Mouse (Mus musculus) hindbrain, embryonic 11.5 days (tissue): Measurements from ENCODE around the gene Mgrn1. TPM values are rescaled to one million over a fixed set of nuclear protein-coding genes. Genes with fewer than 3 reads are reported as not detected.

Experiments
- ATAC-seq: fragments of 200-750 bp; cut with Nextera tagmentation; 2 replicates; pipeline ENCODE4 v1.8.0; 2017; ENCODE audit warnings: mild to moderate bottlenecking, moderate TSS enrichment, moderate library complexity; ENCODE audit not compliant: low FRiP score
- DNase-seq: peaks from one replicate; pipeline ENCODE4 v3.0.0-alpha.2; 2015; ENCODE audit warnings: low spot score
- H3K27ac ChIP-seq: fragments of 300-500 bp; sonication (generic); 2 replicates; pipeline ENCODE4 v1.5.1; 2014; ENCODE audit warnings: mild to moderate bottlenecking, low read depth, low read length
- H3K27me3 ChIP-seq: fragments of 300-500 bp; sonication (generic); 2 replicates; pipeline ENCODE4 v1.6.1; 2014; ENCODE audit warnings: mild to moderate bottlenecking, low read length, moderate library complexity, mixed read lengths; ENCODE audit not compliant: control insufficient read depth, insufficient read depth
- H3K36me3 ChIP-seq: fragments of 300-500 bp; sonication (generic); 2 replicates; pipeline ENCODE4 v1.6.1; 2014; ENCODE audit warnings: mild to moderate bottlenecking, low read length, moderate library complexity, mixed read lengths; ENCODE audit not compliant: control insufficient read depth, insufficient read depth
- H3K4me1 ChIP-seq: fragments of 300-500 bp; sonication (generic); replicated peaks from 2 replicates; pipeline ENCODE4 v1.6.1; 2014; ENCODE audit warnings: low read length, mixed read lengths; ENCODE audit not compliant: control insufficient read depth, insufficient read depth
- H3K4me2 ChIP-seq: fragments of 300-500 bp; sonication (generic); replicated peaks from 2 replicates; pipeline ENCODE4 v1.6.1; 2014; ENCODE audit warnings: mild to moderate bottlenecking, low read depth, low read length
- H3K4me3 ChIP-seq: fragments of 300-500 bp; sonication (generic); 2 replicates; pipeline ENCODE4 v1.5.1; 2014; ENCODE audit warnings: low read depth, low read length
- H3K9ac ChIP-seq: fragments of 300-500 bp; sonication (generic); 2 replicates; pipeline ENCODE4 v1.6.1; 2014; ENCODE audit warnings: low read depth, low read length
- H3K9me3 ChIP-seq: fragments of 300-500 bp; sonication (generic); 2 replicates; pipeline ENCODE4 v1.6.1; 2016; ENCODE audit warnings: low read length; ENCODE audit not compliant: control insufficient read depth
- WGBS: fragments of 180-500 bp; shearing (Covaris S2); extraction: QIAGEN DNeasy Blood & Tissue Kit; methylation state at CpG from one replicate; pipeline ENCODE4 v1.1.7; 2014; 5-methylcytosine and 5-hydroxymethylcytosine counted together
- polyA plus RNA-seq: library from polyadenylated mRNA; unstranded; fragments of >200 nt; fragmentation: Nextera tagmentation; extraction: Ambion mirVana; gene quantifications from 2 replicates; pipeline ENCODE4 v1.2.1, GENCODE M21; 2014

The Mgrn1 gene
- polyA plus RNA-seq, 1 experiment from 2014 or later: 61.3 TPM

GRCm38 (mm10) chr16:4907972-4908371 lies 21.9 kb downstream of the Mgrn1 start:
- Histone ChIP-seq H3K4me1 (no peaks in the 10 kb centered on the region), H3K36me3 (no peaks in the 10 kb centered on the region), H3K4me2 (no peak overlapping the region), H3K4me3 (no peak overlapping the region), H3K9ac (no peak overlapping the region), H3K27ac (no peak overlapping the region), H3K9me3 (no peaks in the 10 kb centered on the region), H3K27me3 (no peaks in the 10 kb centered on the region)
- DNase-seq (no peak), ATAC-seq (no peak)
- 50% methylated on average over 4 of the region's 5 CpGs for WGBS

- Histone ChIP-seq H3K27me3 (no peaks in the 10 kb centered on the region), H3K9ac (no peak overlapping the region), H3K36me3 (no peaks in the 10 kb centered on the region), H3K4me2 (no peak overlapping the region), H3K9me3 (no peaks in the 10 kb centered on the region), H3K4me3 (no peak overlapping the region), H3K4me1 (no peaks in the 10 kb centered on the region), H3K27ac (no peak overlapping the region)
- DNase-seq (no peak), ATAC-seq (no peak)
- WGBS: 94% methylated on average over 2 of the region's 2 CpGs
Observed at GRCm38 (mm10) chr16:4909745-4910144, 23.7 kb downstream of the Mgrn1 start.

- no peak for ATAC-seq
Observed at GRCm38 (mm10) chr16:4910758-4911157, 24.7 kb downstream of the Mgrn1 start.

GRCm38 (mm10) chr16:4912074-4912648 lies 26.1 kb downstream of the Mgrn1 start:
- H3K36me3 ChIP-seq: no peaks in the 10 kb centered on the region

More at GRCm38 (mm10) chr16:4910758-4911157, 24.7 kb downstream of the Mgrn1 start:
- Histone ChIP-seq H3K4me2 (no peak overlapping the region), H3K9me3 (no peaks in the 10 kb centered on the region), H3K27me3 (no peaks in the 10 kb centered on the region), H3K36me3 (no peaks in the 10 kb centered on the region), H3K9ac (no peak overlapping the region), H3K4me3 (no peak overlapping the region), H3K27ac (no peak overlapping the region), H3K4me1 (no peaks in the 10 kb centered on the region)
- no peak for DNase-seq
- WGBS: 95% methylated on average over 8 of the region's 8 CpGs

GRCm38 (mm10) chr16:4912907-4913782 lies 27.1 kb downstream of the Mgrn1 start:
- 0 out of 2 replicates have a peak overlapping the region, but pooled peaks have one; percentile 27 for H3K27ac ChIP-seq
- peak; percentile 47 for ATAC-seq
- H3K36me3 ChIP-seq: no peaks in the 10 kb centered on the region
- no peaks in the 10 kb centered on the region for H3K27me3 ChIP-seq
- H3K4me1 ChIP-seq: no peaks in the 10 kb centered on the region
- WGBS: 77% methylated on average over 11 of the region's 11 CpGs
- no peaks in the 10 kb centered on the region for H3K9me3 ChIP-seq
- no peak for DNase-seq
- H3K9ac ChIP-seq: no peak overlapping the region
- no peak overlapping the region for H3K4me2 ChIP-seq
- no peak overlapping the region for H3K4me3 ChIP-seq

More at GRCm38 (mm10) chr16:4912074-4912648, 26.1 kb downstream of the Mgrn1 start:
- Histone ChIP-seq H3K4me3 (no peak overlapping the region), H3K27me3 (no peaks in the 10 kb centered on the region), H3K27ac (no peak overlapping the region), H3K4me1 (no peaks in the 10 kb centered on the region), H3K9me3 (no peaks in the 10 kb centered on the region), H3K4me2 (no peak overlapping the region), H3K9ac (no peak overlapping the region)
- ATAC-seq: 0 out of 2 replicates have a peak, but pooled peaks have one; percentile 43
- WGBS: 73% methylated on average over 10 of the region's 10 CpGs
- DNase-seq: no peak

- H3K4me3 ChIP-seq: no peak overlapping the region
- H3K36me3 ChIP-seq: no peaks in the 10 kb centered on the region
Observed at GRCm38 (mm10) chr16:4913783-4914735, 28.0 kb downstream of the Mgrn1 start.

GRCm38 (mm10) chr16:4915931-4916330 lies 29.9 kb downstream of the Mgrn1 start:
- Histone ChIP-seq H3K9ac (no peak overlapping the region), H3K36me3 (no peaks in the 10 kb centered on the region), H3K9me3 (no peaks in the 10 kb centered on the region), H3K27ac (no peak overlapping the region), H3K4me2 (no peak overlapping the region), H3K4me3 (no peak overlapping the region), H3K27me3 (no peaks in the 10 kb centered on the region), H3K4me1 (no peaks in the 10 kb centered on the region)
- 91% methylated on average over 3 of the region's 3 CpGs for WGBS
- DNase-seq (no peak), ATAC-seq (no peak)

More at GRCm38 (mm10) chr16:4913783-4914735, 28.0 kb downstream of the Mgrn1 start:
- H3K27ac ChIP-seq: 0 out of 2 replicates have a peak overlapping the region, but pooled peaks have one; percentile 27
- H3K27me3 ChIP-seq: no peaks in the 10 kb centered on the region
- ATAC-seq (peak; percentile 63), DNase-seq (peak; percentile 86)
- H3K9me3 ChIP-seq: no peaks in the 10 kb centered on the region
- H3K4me1 ChIP-seq: no peaks in the 10 kb centered on the region
- 39% methylated on average over 12 of the region's 12 CpGs for WGBS
- H3K9ac ChIP-seq: no peak overlapping the region
- no peak overlapping the region for H3K4me2 ChIP-seq

- DNase-seq (no peak), ATAC-seq (no peak)
- 87% methylated on average over 2 of the region's 2 CpGs for WGBS
- Histone ChIP-seq H3K4me2 (no peak overlapping the region), H3K9me3 (no peaks in the 10 kb centered on the region), H3K27me3 (no peaks in the 10 kb centered on the region), H3K27ac (no peak overlapping the region), H3K4me3 (no peak overlapping the region), H3K36me3 (no peaks in the 10 kb centered on the region), H3K9ac (no peak overlapping the region), H3K4me1 (no peaks in the 10 kb centered on the region)
Observed at GRCm38 (mm10) chr16:4916608-4917007, 30.6 kb downstream of the Mgrn1 start.
